Mouse (Mus musculus) hindbrain, embryonic 15.5 days (tissue): Measurements from ENCODE around the gene Pmfbp1. TPM values are rescaled to one million over a fixed set of nuclear protein-coding genes. Genes with fewer than 3 reads are reported as not detected.
"Not testable (repeated sequence)": the region's sequence is repeated elsewhere in the genome, so short reads cannot be mapped to it uniquely, and the experiment has no call there.

ENCODE experiments used
- ATAC-seq: fragments of 200-750 bp; cut with Nextera tagmentation; 2 replicates; pipeline ENCODE4 v1.8.0; 2017; ENCODE audit warnings: low read depth, moderate number of reproducible peaks, moderate TSS enrichment; ENCODE audit not compliant: low FRiP score
- H3K27ac ChIP-seq: fragments of 300-500 bp; sonication (generic); replicated peaks from 2 replicates; pipeline ENCODE4 v1.5.1; 2015; ENCODE audit warnings: mild to moderate bottlenecking, inconsistent platforms
- H3K27me3 ChIP-seq: fragments of 300-500 bp; sonication (generic); 2 replicates; pipeline ENCODE4 v1.6.1; 2015; ENCODE audit warnings: control low read depth, inconsistent platforms
- H3K36me3 ChIP-seq: fragments of 300-500 bp; sonication (generic); 2 replicates; pipeline ENCODE4 v1.6.1; 2015; ENCODE audit warnings: control low read depth, inconsistent platforms
- H3K4me1 ChIP-seq: fragments of 300-500 bp; sonication (generic); replicated peaks from 2 replicates; pipeline ENCODE4 v1.6.1; 2015; ENCODE audit warnings: control low read depth, inconsistent platforms
- H3K4me2 ChIP-seq: fragments of 300-500 bp; sonication (generic); 2 replicates; pipeline ENCODE4 v1.6.1; 2015; ENCODE audit warnings: moderate library complexity, mild to moderate bottlenecking, inconsistent platforms
- H3K4me3 ChIP-seq: fragments of 300-500 bp; sonication (generic); 2 replicates; pipeline ENCODE4 v1.5.1; 2015; ENCODE audit warnings: mild to moderate bottlenecking, inconsistent platforms
- H3K9ac ChIP-seq: fragments of 300-500 bp; sonication (generic); 2 replicates; pipeline ENCODE4 v1.6.1; 2015; ENCODE audit warnings: inconsistent platforms
- H3K9me3 ChIP-seq: fragments of 300-500 bp; sonication (generic); 2 replicates; pipeline ENCODE4 v1.6.1; 2016; ENCODE audit warnings: control low read depth, inconsistent platforms
- WGBS: fragments of 180-500 bp; shearing (Covaris S2); methylation state at CpG from one replicate; pipeline ENCODE4 v1.1.7; 2015; 5-methylcytosine and 5-hydroxymethylcytosine counted together
- polyA plus RNA-seq: library from polyadenylated mRNA; unstranded; fragments of >200 nt; fragmentation: Nextera tagmentation; extraction: Ambion mirVana; gene quantifications from 2 replicates; pipeline ENCODE4 v1.2.1, GENCODE M21; 2015

Gene Pmfbp1
- polyA plus RNA-seq = 2.1 TPM in 2 replicates

GRCm38 (mm10) chr8:109493727-109494126 lies at the start of gene Pmfbp1:
TSS of gene Pmfbp1 (plus strand) at chr8:109494027.
- no peaks in the 10 kb centered on the region for H3K27me3 ChIP-seq
- no peak for ATAC-seq
- H3K27ac ChIP-seq = no peak within 1 kb of the TSS
- no peak within 1 kb of the TSS for H3K9ac ChIP-seq
- no peak within 1 kb of the TSS for H3K4me3 ChIP-seq
- H3K36me3 ChIP-seq = no peaks in the 10 kb centered on the region
- 94% methylated on average over 6 of the region's 6 CpGs for WGBS
- no peaks in the 10 kb centered on the region for H3K4me1 ChIP-seq
- no peaks in the 10 kb centered on the region for H3K9me3 ChIP-seq
- no peak within 1 kb of the TSS for H3K4me2 ChIP-seq

- H3K4me2 ChIP-seq, H3K36me3 ChIP-seq, H3K4me3 ChIP-seq, ATAC-seq, H3K4me1 ChIP-seq, H3K27ac ChIP-seq, H3K9me3 ChIP-seq, H3K9ac ChIP-seq, H3K27me3 ChIP-seq: not testable (repeated sequence)
- 49% methylated on average over 7 of the region's 7 CpGs for WGBS
These were observed 46.9 kb upstream of the Pmfbp1 start for GRCm38 (mm10) chr8:109446896-109447295.

GRCm38 (mm10) chr8:109451000-109451399 lies 42.8 kb upstream of the Pmfbp1 start:
- WGBS = 33% methylated on average over 7 of the region's 7 CpGs
- ATAC-seq = no peak
- no peak overlapping the region for H3K4me3 ChIP-seq
- no peak overlapping the region for H3K4me2 ChIP-seq
- no peaks in the 10 kb centered on the region for H3K27me3 ChIP-seq
- no peak overlapping the region for H3K9ac ChIP-seq
- H3K4me1 ChIP-seq = no peaks in the 10 kb centered on the region
- H3K27ac ChIP-seq = no peak overlapping the region
- H3K36me3 ChIP-seq = no peaks in the 10 kb centered on the region
- no peaks in the 10 kb centered on the region for H3K9me3 ChIP-seq

DNA sequence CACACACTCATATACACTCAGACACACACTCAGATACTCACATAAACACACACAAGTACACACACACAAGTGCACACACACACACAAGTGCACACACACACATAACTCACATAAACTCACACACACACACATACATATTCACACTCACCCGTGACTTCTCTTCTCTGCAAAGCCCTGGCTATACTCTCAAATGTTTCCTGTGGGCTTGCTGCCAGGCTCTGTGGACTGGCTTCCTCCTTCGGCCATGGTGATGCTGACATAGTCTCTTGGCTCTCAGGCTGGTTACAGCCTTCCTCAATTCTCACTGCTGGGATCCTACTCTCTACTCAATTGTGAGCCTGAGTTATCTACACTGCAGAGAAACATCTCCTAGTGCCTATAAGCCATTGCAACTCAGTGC lies 38.7 kb upstream of the Pmfbp1 start:
- no peak for ATAC-seq
- Histone ChIP-seq H3K4me2 (no peak overlapping the region), H3K27ac (no peak overlapping the region), H3K4me3 (no peak overlapping the region), H3K9me3 (no peaks in the 10 kb centered on the region), H3K4me1 (no peaks in the 10 kb centered on the region), H3K36me3 (no peaks in the 10 kb centered on the region), H3K27me3 (no peaks in the 10 kb centered on the region), H3K9ac (no peak overlapping the region)
- 61% methylated on average over 2 of the region's 2 CpGs for WGBS

- Histone ChIP-seq H3K4me2 (no peak overlapping the region), H3K9me3 (no peaks in the 10 kb centered on the region), H3K9ac (no peak overlapping the region), H3K4me3 (no peak overlapping the region), H3K4me1 (no peaks in the 10 kb centered on the region; the same call in 1 of the 2 replicates), H3K27me3 (no peaks in the 10 kb centered on the region), H3K36me3 (no peaks in the 10 kb centered on the region), H3K27ac (no peak overlapping the region)
- ATAC-seq = no peak
- 45% methylated on average over 8 of the region's 8 CpGs for WGBS
These were observed 36.4 kb upstream of the Pmfbp1 start for GRCm38 (mm10) chr8:109457387-109457786.

GRCm38 (mm10) chr8:109458580-109458979 lies 35.2 kb upstream of the Pmfbp1 start:
- no peak for ATAC-seq
- Histone ChIP-seq H3K9me3 (no peaks in the 10 kb centered on the region), H3K36me3 (no peaks in the 10 kb centered on the region), H3K27me3 (no peaks in the 10 kb centered on the region), H3K4me1 (peaks cover 11% of the 10 kb centered on the region), H3K27ac (peak overlapping the region; percentile 28; the same call in 1 of the 2 replicates), H3K9ac (no peak overlapping the region), H3K4me3 (no peak overlapping the region), H3K4me2 (peak overlapping the region; percentile 16)
- WGBS = 66% methylated on average over 12 of the region's 12 CpGs

- H3K27ac ChIP-seq = peak overlapping the region; percentile 87
- H3K27me3 ChIP-seq = no peaks in the 10 kb centered on the region
- H3K36me3 ChIP-seq = no peaks in the 10 kb centered on the region
- H3K4me1 ChIP-seq = peaks cover 56% of the 10 kb centered on the region
- no peak overlapping the region for H3K4me3 ChIP-seq
- ATAC-seq = no peak
- H3K4me2 ChIP-seq = no peak overlapping the region
- H3K9me3 ChIP-seq = no peaks in the 10 kb centered on the region
- H3K9ac ChIP-seq = no peak overlapping the region
- 19% methylated on average over 2 of the region's 2 CpGs for WGBS
These were observed 30.8 kb upstream of the Pmfbp1 start for GRCm38 (mm10) chr8:109463075-109463474.

DNA sequence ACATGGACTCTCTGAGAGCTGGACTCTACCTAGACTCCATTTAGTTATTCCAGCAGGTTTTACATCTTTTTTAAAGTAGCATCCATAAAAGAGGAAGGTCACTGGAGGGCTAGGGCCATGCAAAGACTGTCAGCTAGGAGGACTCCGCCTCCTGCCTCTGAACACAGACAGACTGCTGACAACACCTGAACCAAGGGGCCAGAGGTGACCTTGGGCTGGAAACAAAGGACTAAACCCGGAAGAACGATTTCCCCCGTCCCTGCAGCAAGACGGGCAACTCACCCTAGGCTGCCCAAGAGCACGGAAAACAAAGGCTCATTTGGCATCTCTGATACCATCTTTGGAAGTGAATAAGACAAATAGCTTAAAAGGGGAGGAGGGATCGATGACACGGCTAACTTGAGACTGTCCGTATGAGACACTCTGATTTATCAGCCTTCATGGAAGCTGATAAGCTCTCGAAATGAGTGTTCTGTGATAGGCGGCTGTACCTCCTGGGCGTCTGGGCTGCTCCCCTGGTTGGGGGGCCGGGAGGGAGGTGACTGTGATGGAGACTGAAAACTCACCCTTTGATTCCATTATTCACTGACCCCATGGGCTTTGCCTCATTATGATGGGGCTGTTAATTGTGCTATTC lies 30.0 kb upstream of the Pmfbp1 start:
- Histone ChIP-seq H3K27me3 (no peaks in the 10 kb centered on the region), H3K4me1 (peaks cover 62% of the 10 kb centered on the region), H3K27ac (peak overlapping the region; percentile 87), H3K9me3 (no peaks in the 10 kb centered on the region), H3K36me3 (no peaks in the 10 kb centered on the region), H3K4me2 (peak overlapping the region; percentile 46), H3K9ac (peak overlapping the region; percentile 26; the same call in 1 of the 2 replicates), H3K4me3 (no peak overlapping the region)
- ATAC-seq = peak; percentile 35
- 13% methylated on average over 13 of the region's 13 CpGs for WGBS

DNA sequence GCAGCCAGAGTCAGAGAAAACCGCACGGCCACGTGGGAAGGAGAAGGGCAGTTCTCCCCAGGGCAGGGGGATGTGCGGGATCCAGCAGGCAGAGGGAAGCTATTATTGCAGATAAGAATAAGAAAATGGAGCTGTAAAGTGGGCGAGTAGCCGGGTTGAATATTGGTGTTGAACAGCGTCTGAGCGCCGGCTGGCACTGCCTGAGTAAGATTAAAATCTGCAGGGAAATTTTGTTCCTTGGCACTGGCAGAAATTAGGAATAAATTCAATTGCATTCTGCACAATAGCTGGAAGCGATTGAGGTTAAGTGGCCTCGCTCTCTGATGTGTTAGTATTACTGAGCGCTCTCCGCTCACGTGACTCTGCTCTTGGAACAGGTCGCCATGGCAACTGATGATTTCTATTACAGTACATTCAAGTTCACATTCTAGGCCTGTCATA lies 29.4 kb upstream of the Pmfbp1 start:
- WGBS = 14% methylated on average over 15 of the region's 15 CpGs
- ATAC-seq = peak; percentile 78
- peak overlapping the region; percentile 87 for H3K27ac ChIP-seq

DNA sequence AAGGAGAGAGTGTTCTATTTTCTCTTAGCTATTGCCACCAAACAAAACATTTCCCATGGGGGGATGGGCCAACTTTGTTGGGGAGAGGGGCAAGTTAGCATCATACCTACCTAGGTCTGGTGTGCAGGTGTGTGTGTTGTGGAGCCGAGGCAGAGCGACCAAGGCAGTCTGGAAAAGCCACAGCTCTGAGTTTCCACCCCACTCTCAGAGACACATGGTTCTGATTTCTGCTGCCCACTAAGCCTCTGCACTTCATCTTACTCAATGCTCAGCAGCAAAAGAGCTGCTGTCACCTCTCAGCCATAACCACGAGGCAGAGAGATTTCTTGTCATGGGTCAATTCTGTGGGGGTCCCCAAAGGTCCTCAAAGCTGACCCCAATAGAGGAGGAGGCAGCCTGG lies 28.8 kb upstream of the Pmfbp1 start:
- H3K27ac ChIP-seq = peak overlapping the region; percentile 87
- H3K9ac ChIP-seq = no peak overlapping the region
- 35% methylated on average over 3 of the region's 3 CpGs for WGBS
- H3K4me1 ChIP-seq = peaks cover 73% of the 10 kb centered on the region
- H3K9me3 ChIP-seq = no peaks in the 10 kb centered on the region
- peak overlapping the region; percentile 46 for H3K4me2 ChIP-seq
- no peaks in the 10 kb centered on the region for H3K27me3 ChIP-seq
- ATAC-seq = no peak
- H3K4me3 ChIP-seq = no peak overlapping the region
- no peaks in the 10 kb centered on the region for H3K36me3 ChIP-seq

More for the DNA sequence above, 29.4 kb upstream of the Pmfbp1 start:
- Histone ChIP-seq H3K4me1 (peaks cover 69% of the 10 kb centered on the region), H3K4me2 (peak overlapping the region; percentile 46), H3K9ac (peak overlapping the region; percentile 26), H3K4me3 (peak overlapping the region; percentile 6; the same call in 1 of the 2 replicates), H3K36me3 (no peaks in the 10 kb centered on the region), H3K27me3 (no peaks in the 10 kb centered on the region), H3K9me3 (no peaks in the 10 kb centered on the region)

DNA sequence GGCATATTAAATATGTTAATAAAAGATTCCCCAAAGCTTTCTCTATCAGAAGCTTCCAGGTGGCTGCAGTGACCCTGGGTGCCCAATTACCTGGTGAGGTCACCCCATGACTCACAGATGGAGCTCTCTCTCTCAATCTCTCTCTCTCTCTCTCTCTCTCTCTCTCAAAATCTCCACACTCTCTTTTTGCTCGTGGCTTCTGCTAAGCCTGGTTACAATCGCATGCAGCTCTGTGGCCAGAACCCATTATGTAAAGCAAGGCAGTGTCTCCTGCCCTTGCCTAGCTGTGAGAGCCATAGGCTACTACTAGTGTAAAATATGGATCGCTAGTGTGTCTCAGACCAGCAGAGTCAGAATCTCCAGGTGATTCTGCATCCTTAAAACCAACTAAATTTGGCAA lies 28.1 kb upstream of the Pmfbp1 start:
- Histone ChIP-seq H3K4me1 (peaks cover 73% of the 10 kb centered on the region), H3K27ac (peak overlapping the region; percentile 87), H3K9ac (no peak overlapping the region), H3K36me3 (no peaks in the 10 kb centered on the region), H3K4me2 (no peak overlapping the region), H3K4me3 (no peak overlapping the region), H3K27me3 (no peaks in the 10 kb centered on the region), H3K9me3 (no peaks in the 10 kb centered on the region)
- WGBS = 47% methylated on average over 3 of the region's 3 CpGs
- ATAC-seq = no peak

DNA sequence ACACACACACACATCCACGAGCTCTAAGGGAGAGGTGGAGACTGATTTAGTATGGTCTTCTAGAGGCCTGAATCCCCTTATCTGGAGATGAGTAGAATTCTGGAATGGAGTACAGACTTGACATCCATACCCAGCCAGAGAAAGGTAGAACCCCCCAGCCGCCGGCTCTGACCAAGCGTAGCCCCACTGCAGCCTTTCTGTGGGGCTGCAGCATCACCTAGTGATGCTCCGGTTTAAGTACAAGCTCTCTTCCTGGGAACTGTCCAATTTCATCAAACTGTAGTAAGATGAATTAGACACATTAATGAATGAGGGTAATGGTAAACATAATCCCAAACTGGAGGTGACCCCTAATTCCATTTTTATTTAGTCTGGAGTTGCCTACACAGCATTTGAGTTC lies 26.3 kb upstream of the Pmfbp1 start:
- no peak for ATAC-seq
- WGBS = 28% methylated on average over 5 of the region's 5 CpGs

GRCm38 (mm10) chr8:109468112-109468511 lies 25.7 kb upstream of the Pmfbp1 start:
- H3K9me3 ChIP-seq = no peaks in the 10 kb centered on the region
- no peaks in the 10 kb centered on the region for H3K36me3 ChIP-seq
- H3K9ac ChIP-seq = no peak overlapping the region
- 84% methylated on average over 11 of the region's 11 CpGs for WGBS
- H3K4me2 ChIP-seq = no peak overlapping the region
- no peaks in the 10 kb centered on the region for H3K27me3 ChIP-seq
- H3K4me1 ChIP-seq = peaks cover 72% of the 10 kb centered on the region
- H3K4me3 ChIP-seq = no peak overlapping the region
- ATAC-seq = no peak
- H3K27ac ChIP-seq = no peak overlapping the region

More for the DNA sequence above, 26.3 kb upstream of the Pmfbp1 start:
- H3K9ac ChIP-seq = no peak overlapping the region
- H3K4me1 ChIP-seq = peaks cover 73% of the 10 kb centered on the region
- no peak overlapping the region for H3K27ac ChIP-seq
- H3K4me2 ChIP-seq = no peak overlapping the region
- H3K9me3 ChIP-seq = no peaks in the 10 kb centered on the region
- H3K4me3 ChIP-seq = no peak overlapping the region
- H3K27me3 ChIP-seq = no peaks in the 10 kb centered on the region
- no peaks in the 10 kb centered on the region for H3K36me3 ChIP-seq
